Mouse (Mus musculus): ENCODE measurements around the gene 1110017D15Rik. TPM values are rescaled to one million over a fixed set of nuclear protein-coding genes. Genes with fewer than 3 reads are reported as not detected.

The 1110017D15Rik gene
- polyA plus RNA-seq, 1 experiment: 0.15 TPM

DNA sequence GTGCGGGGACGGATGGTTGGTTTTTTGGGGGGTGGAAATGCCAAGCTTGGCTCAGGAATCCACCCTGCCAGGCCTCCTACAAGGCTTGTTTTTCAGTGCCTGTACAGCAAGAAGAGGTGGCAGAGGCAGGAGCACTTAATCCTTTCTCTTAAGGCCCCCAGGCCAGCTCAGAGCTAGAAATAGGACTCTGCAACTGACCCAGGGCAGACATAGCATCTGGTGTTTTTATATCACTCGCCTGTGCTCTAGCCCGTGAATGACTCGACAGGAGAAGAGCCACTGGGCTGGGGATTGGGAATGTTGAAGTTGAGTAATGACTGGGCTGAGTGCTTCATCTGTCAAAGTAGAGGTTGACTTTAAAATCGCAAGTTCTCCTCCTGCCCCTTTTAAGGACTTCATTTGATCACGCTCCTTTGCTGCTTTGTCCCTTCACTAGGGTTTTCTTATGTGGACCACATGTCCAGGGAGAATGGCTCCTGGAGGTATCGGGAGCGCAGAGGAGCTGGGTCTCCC, 39.4 kb downstream of the 1110017D15Rik start:
- DNase-seq (ENCODE audit: low read depth in 1 of 2, low spot score in 2 of 2): no peak
- TF ChIP-seq POLR2A (IDR thresholded peaks at IDR 0.05; ENCODE audit: low read depth, low read length) (no peak), CTCF (IDR thresholded peaks at IDR 0.05; ENCODE audit: extremely low read depth, insufficient read depth, insufficient read length, insufficient replicate concordance) (no peak)
- H3K27me3 ChIP-seq (ENCODE audit: control insufficient read depth, insufficient read depth, low read length): no peaks in the 10 kb centered on the region
- H3K27ac ChIP-seq (ENCODE audit: insufficient read depth, low read length): no peak overlapping the region
- H3K36me3 ChIP-seq (ENCODE audit: control insufficient read depth, insufficient read depth, low read length): no peaks in the 10 kb centered on the region
- H3K4me3 ChIP-seq (ENCODE audit: extremely low read depth, insufficient read depth, insufficient read length): no peak overlapping the region
- 94% methylated on average over 9 of the region's 9 CpGs for WGBS
- H3K4me1 ChIP-seq (ENCODE audit: control insufficient read depth, insufficient read depth, insufficient read length): no peaks in the 10 kb centered on the region

DNA sequence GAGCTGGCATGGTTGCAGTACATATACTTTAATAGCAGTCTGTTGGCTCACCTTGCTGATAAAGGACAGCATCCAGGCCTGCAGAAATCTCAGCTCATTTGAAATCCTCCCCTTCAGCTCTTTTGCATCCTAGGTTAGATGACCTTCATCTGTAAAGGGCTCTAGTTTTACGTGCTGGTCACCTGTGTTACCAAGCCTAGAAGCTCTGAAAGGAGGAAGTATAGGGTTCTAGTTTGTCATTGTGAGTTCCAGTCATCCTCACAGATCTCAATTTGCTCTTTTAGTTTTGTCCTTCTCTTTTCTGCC, 45.8 kb downstream of the 1110017D15Rik start:
- Histone ChIP-seq H3K36me3 (ENCODE audit: control insufficient read depth, insufficient read depth, low read length) (no peaks in the 10 kb centered on the region), H3K4me3 (ENCODE audit: extremely low read depth, insufficient read depth, insufficient read length) (no peak overlapping the region), H3K27me3 (ENCODE audit: control insufficient read depth, insufficient read depth, low read length) (no peaks in the 10 kb centered on the region), H3K4me1 (ENCODE audit: control insufficient read depth, insufficient read depth, insufficient read length) (no peaks in the 10 kb centered on the region; the same call in 1 of the 2 replicates), H3K27ac (ENCODE audit: insufficient read depth, low read length) (no peak overlapping the region)
- TF ChIP-seq POLR2A (IDR thresholded peaks at IDR 0.05; ENCODE audit: low read depth, low read length) (no peak), CTCF (IDR thresholded peaks at IDR 0.05; ENCODE audit: extremely low read depth, insufficient read depth, insufficient read length, insufficient replicate concordance) (no peak)
- WGBS: 82% methylated on average over 1 of the region's 1 CpGs
- DNase-seq (ENCODE audit: low read depth in 1 of 2, low spot score in 2 of 2): no peak

DNA sequence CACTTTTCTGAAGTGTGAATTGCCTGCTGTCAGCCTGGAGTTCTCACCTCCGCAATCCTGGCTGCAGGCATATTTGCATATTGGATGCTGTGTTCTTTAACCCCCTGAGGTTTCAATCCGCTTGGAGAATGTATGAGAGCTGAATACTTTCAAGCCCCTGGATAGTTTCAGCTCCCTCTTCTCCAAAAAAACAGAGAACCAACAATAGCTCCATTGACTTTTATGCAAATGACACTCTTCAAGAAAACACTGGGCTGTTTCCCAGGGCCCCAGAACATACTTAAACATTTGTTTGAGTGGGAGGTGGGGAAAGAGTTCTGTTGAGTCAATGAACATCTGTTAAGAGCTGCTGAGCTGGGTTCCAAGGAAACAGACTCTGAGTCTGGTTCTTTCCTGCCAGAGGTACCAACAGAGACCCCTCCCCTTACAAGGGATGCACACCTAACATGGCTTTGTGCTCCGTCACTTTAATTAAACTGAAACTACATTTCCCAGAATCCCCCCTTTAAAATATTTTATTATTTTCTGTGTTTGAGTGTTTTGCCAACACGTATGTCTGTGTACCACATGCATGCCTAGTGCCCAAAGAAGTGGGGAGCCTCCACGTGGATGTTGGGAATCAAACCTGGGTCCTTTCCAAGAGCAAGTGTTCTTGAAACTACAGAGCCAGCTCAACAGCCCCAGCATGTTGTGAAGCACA, 46.3 kb downstream of the 1110017D15Rik start:
- TF ChIP-seq POLR2A (IDR thresholded peaks at IDR 0.05; ENCODE audit: low read depth, low read length): no peak
- TF ChIP-seq CTCF (IDR thresholded peaks at IDR 0.05; ENCODE audit: extremely low read depth, insufficient read depth, insufficient read length, insufficient replicate concordance): no peak
- H3K27ac ChIP-seq (ENCODE audit: insufficient read depth, low read length): no peak overlapping the region
- no peak for DNase-seq (ENCODE audit: low read depth in 1 of 2, low spot score in 2 of 2)
- 85% methylated on average over 5 of the region's 5 CpGs for WGBS
- no peaks in the 10 kb centered on the region; the same call in 1 of the 2 replicates for H3K4me1 ChIP-seq (ENCODE audit: control insufficient read depth, insufficient read depth, insufficient read length)
- no peaks in the 10 kb centered on the region for H3K36me3 ChIP-seq (ENCODE audit: control insufficient read depth, insufficient read depth, low read length)
- no peak overlapping the region for H3K4me3 ChIP-seq (ENCODE audit: extremely low read depth, insufficient read depth, insufficient read length)
- no peaks in the 10 kb centered on the region for H3K27me3 ChIP-seq (ENCODE audit: control insufficient read depth, insufficient read depth, low read length)

DNA sequence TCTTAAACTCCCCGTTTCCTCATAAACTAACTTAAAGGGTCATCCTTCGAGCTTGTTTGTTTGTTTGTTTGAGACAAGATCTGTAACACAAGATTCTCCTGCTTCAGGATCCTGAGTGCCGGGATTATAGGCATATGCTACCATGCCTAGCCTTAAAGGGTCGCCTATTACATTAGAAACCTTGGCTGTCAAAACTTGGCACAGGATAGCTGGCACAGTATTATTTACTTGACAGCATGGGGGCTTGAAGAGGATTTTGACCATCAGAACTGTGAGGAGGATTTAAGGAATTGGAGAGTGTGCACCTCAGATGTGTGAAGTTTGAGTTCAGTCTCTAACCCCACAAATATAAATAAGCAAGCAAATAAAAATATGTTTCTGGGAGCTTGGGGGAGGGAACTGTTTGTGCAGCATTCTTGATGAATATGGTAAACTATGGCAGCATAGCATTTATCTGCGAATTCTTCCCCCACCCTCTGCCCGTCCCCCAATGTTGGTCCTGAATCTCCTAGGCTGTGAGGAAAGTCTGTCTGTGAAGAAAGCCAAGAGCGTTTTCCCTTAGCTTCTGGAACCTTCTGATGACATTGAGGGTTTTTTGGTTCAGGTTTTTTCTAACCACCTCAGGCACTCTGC, 47.0 kb downstream of the 1110017D15Rik start:
- Histone ChIP-seq H3K27me3 (ENCODE audit: control insufficient read depth, insufficient read depth, low read length) (no peaks in the 10 kb centered on the region), H3K27ac (ENCODE audit: insufficient read depth, low read length) (no peak overlapping the region), H3K36me3 (ENCODE audit: control insufficient read depth, insufficient read depth, low read length) (no peaks in the 10 kb centered on the region), H3K4me1 (ENCODE audit: control insufficient read depth, insufficient read depth, insufficient read length) (peaks cover 4% of the 10 kb centered on the region; the same call in 1 of the 2 replicates), H3K4me3 (ENCODE audit: extremely low read depth, insufficient read depth, insufficient read length) (no peak overlapping the region)
- 85% methylated on average over 7 of the region's 7 CpGs for WGBS
- TF ChIP-seq CTCF (IDR thresholded peaks at IDR 0.05; ENCODE audit: extremely low read depth, insufficient read depth, insufficient read length, insufficient replicate concordance) (no peak), POLR2A (IDR thresholded peaks at IDR 0.05; ENCODE audit: low read depth, low read length) (no peak)
- no peak for DNase-seq (ENCODE audit: low read depth in 1 of 2, low spot score in 2 of 2)

DNA sequence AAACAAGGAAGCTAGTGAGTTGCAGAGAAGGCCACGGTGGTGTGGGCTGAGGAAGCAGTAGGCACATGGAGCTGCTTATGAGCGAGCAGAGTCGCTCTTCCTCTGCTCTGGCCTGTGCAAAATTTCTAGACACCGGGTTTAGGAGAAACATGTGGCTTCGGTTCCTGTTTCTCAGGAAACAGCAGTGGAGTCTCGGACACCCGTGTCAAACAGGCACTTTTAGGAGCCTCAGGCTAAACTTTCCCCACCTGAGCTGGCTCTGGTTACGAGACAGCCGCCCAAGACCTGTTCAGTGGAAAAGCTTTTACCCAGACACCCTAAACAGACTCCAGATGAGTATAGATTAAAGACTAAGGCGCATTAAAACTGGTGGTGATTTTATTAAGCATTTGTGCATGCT, 47.9 kb downstream of the 1110017D15Rik start:
- WGBS: 52% methylated on average over 10 of the region's 10 CpGs
- Histone ChIP-seq H3K36me3 (ENCODE audit: control insufficient read depth, insufficient read depth, low read length) (no peaks in the 10 kb centered on the region), H3K4me1 (ENCODE audit: control insufficient read depth, insufficient read depth, insufficient read length) (peaks cover 4% of the 10 kb centered on the region; the same call in 1 of the 2 replicates), H3K4me3 (ENCODE audit: extremely low read depth, insufficient read depth, insufficient read length) (no peak overlapping the region), H3K27ac (ENCODE audit: insufficient read depth, low read length) (no peak overlapping the region), H3K27me3 (ENCODE audit: control insufficient read depth, insufficient read depth, low read length) (no peaks in the 10 kb centered on the region)
- no peak for TF ChIP-seq POLR2A (IDR thresholded peaks at IDR 0.05; ENCODE audit: low read depth, low read length)
- no peak for TF ChIP-seq CTCF (IDR thresholded peaks at IDR 0.05; ENCODE audit: extremely low read depth, insufficient read depth, insufficient read length, insufficient replicate concordance)
- DNase-seq (ENCODE audit: low read depth in 1 of 2, low spot score in 2 of 2): no peak

DNA sequence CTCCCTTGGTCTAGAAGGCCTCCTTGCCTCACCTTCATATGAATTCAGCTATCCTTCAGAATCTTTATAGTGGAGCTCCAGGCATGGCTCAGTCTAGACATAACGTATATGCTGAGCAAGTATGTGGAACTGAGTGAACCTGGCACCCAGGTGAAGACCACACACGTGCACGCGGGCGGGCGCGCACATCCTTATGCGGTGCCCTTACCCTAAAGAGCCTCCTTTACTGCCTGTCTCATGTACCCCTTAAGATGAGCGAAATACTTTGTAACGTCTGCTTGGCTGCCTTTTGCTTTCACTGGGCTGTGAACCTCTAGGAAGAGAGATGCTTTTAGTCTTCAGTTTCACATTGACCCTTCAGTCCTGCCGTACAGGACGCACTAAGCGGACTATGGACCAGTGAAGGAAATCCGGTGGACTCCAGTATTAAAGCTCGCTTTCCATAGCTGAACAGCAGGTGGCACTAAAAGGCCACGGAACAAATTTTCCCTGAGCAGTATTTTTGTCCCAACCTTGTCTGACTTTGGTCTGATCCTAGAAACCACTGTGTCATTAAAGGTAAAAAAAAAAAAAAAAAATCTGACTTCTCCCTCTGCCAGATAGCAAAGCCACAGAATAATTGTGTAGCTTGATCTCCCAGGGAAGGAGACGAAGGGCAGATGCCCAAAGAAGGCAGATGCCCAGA, 48.6 kb downstream of the 1110017D15Rik start:
- H3K4me1 ChIP-seq (ENCODE audit: control insufficient read depth, insufficient read depth, insufficient read length): peaks cover 6% of the 10 kb centered on the region; the same call in 1 of the 2 replicates
- no peaks in the 10 kb centered on the region for H3K27me3 ChIP-seq (ENCODE audit: control insufficient read depth, insufficient read depth, low read length)
- DNase-seq (ENCODE audit: low read depth in 1 of 2, low spot score in 2 of 2): peak in 1 of 2 experiments; percentile 27
- no peaks in the 10 kb centered on the region for H3K36me3 ChIP-seq (ENCODE audit: control insufficient read depth, insufficient read depth, low read length)
- H3K4me3 ChIP-seq (ENCODE audit: extremely low read depth, insufficient read depth, insufficient read length): no peak overlapping the region
- WGBS: 50% methylated on average over 17 of the region's 17 CpGs
- TF ChIP-seq POLR2A (IDR thresholded peaks at IDR 0.05; ENCODE audit: low read depth, low read length): no peak
- peak; percentile 18; the same call in 1 of the 2 replicates for TF ChIP-seq CTCF (IDR thresholded peaks at IDR 0.05; ENCODE audit: extremely low read depth, insufficient read depth, insufficient read length, insufficient replicate concordance)
- H3K27ac ChIP-seq (ENCODE audit: insufficient read depth, low read length): no peak overlapping the region

Measured in spleen, adult 2 months (tissue).